Mouse (Mus musculus) liver (tissue): Measurements from ENCODE around the gene Prkag2.

Experiments used
- DNase-seq: peaks from one replicate; pipeline ENCODE4 v3.0.0-alpha.2; 2020; ENCODE audit warnings: mixed read lengths

Gene Prkag2

DNA sequence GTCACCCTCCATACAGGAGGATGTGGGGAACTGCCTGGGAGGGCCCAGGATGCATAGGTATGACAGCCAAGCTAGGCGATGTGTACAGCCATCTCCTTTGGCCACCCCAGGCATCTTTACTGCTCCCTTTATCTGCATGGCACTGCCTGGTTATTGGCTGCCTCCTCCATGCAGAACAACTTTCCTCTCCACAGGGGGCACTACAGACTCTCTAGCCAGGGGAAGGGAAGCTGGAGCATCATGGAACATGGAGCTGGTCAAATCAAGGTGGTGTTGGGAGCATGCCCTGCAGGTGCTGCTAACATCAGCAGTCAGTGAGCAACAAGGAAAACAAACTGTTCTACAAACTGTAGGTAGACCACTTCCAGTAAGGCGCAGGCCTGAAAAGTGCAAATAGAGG is 56.4 kb downstream of the Prkag2 start:
- DNase-seq: no peak

DNA sequence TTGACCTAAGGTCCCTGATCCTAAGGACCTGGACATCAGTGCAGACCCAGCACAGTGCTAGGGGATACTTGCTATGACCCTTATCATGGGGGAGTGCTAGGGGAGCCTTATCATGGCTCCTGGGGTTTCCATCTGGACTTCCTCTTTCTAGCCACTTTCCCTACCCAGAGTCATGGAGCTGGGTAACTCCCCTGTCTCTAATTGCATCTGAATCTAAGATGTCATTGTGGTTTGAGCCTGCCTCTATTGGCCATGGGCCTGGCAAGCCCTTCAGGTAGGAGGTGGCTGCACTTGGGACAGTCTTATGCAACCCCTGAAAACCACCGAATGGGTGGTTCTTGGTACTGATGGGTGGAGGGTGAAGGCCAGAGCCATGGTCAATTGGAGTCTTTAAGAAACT is 58.5 kb downstream of the Prkag2 start:
- DNase-seq: no peak

DNA sequence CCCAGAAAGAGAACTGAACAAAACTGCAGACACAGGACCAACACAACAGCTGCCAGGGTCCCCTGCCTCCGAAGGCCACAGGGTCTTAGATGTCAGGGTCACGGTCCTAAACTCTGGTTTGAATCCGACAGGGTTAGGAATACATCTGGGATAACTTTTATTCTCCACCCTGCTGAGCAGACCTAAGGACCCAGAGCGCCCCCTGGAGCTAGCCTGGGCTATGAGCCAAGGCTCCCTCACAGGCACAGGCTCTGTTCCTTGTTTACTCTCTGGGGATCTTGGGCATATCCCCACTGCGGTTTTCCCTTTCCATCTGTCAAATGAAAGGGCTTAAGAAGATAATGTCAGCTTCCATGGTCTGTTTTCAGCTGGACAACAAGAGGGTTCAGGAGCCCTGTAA is 59.1 kb downstream of the Prkag2 start:
- peak; percentile 55 for DNase-seq

DNA sequence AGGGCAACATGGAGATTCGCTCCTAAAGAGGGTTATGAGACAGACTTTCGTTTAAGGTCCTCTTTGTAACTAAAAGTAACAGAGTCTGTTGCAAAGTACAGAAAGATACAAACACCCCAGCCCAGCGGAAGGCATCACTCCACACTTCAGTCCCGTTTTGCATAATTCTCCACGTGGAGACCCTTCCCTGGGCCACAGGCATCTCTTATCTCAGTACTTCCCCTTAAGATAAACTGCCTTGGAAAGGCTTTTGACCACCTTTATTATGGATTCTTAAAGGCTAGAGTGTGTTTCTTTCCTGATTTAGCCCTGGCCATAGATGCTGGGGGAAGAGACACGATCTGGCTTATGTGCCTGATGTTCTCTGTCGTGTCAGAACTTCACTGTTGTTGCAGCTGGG is 59.5 kb downstream of the Prkag2 start:
- no peak for DNase-seq

DNA sequence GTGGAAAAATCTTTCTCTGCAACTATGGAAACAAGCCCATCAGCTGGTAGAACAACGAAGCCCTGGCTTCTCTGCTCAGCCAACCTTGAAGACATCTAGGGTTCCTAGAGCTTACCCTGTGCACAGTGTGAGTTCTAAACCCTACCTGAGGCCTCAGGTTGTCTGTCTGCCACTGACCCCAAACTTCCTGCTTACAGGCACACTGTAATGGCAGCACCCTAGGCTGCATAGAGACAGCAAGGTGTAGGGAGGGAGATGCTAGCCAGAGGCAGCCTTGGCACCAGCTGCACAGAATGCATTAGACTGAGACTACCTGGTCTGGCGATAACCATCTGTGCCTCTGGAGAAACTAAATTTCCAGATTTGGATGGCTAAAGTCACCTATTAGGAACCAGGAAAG is 61.6 kb downstream of the Prkag2 start:
- no peak for DNase-seq

DNA sequence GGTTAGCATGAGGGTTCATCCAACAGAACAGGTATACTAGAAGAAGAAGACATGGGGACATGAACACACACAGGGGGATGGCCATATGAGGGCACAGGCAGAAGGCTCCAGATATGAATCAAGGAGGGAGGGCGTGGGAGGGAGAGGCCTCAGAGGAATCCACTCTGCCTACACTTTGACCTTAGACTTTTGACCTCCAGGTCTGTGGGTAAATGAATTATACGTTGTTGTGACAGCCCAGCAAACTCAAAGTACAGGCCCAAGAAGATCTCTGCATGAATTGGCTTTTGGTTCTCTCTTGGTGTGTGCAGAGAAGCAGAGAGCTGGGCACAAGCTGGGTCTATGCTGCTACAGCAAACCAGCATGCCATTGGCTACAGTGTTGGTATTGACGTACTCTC is 65.1 kb downstream of the Prkag2 start:
- no peak for DNase-seq

DNA sequence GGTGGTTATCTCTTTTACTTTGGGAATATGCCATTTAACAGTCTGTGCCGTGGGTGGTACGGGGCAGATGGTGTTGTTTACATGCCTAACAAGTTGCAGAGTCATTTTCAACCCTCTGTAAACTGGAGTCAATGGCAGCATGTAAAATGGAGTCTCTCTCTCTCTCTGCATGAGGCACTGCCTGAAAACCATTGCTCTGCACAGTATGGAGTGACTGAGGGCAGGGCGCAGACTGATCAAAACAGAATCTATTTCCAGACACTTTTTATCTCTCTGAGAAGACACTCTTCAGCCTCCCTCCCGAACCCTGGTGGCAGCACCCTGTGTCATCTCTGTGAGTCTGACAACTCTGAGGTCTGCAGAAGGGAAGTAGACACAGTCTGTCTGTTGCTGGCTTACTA is 69.0 kb downstream of the Prkag2 start:
- DNase-seq: peak; percentile 21

DNA sequence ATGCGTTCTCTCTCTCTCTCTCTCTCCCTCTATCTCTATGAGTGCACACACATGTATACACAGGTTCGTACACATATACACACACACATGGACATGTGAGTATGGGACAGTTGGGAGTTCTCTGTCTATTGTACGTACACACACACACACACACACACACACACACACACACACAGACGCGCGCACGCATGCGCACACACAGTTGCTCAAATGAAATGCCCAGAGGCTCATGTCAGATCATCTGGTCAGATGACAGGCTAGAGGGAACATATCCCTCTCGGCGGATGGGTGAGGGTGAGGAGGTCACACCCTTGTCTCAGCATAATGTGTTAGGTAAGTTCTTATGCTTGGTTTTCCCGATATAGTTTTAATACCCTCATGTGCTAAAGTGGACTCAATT is 69.4 kb downstream of the Prkag2 start:
- no peak for DNase-seq

DNA sequence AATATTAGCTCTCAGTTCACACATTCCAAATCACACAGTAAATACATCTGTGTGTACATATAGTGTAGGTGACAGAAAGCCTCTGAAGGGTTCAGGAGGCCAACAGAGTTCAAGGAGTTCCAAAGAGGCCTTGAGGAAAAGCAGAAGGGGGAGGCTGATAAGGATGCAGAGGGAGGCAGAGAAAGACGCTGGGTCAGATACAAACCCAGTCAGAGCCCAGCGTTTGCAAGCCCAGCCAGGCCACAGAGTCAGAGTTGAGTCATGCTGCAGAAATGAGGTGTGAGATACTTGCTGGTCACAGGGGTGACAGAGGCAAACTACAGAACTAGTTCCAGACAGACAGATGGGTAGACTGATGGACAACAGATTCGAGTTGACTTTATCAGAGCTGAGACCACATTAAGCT is 70.2 kb downstream of the Prkag2 start:
- DNase-seq: peak; percentile 67

DNA sequence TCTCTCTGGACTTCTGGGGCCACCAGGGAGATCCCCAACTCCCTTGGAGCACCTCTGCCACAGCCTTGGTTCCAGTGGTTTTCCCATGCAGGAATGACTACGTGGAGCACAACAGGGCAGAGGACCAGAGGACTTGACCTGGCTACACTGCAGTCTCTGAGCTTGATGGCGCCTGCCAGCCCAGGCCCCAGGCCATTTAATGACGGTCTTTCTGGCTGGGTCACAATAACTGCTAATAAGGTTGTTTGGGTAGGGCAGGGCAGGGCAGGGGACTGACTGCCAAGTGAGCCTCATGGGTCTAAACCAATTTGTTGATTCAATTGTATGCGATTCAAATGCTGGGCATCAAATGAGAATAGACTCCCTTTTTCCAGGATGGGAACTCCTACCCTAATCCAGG is 72.8 kb downstream of the Prkag2 start:
- no peak for DNase-seq

DNA sequence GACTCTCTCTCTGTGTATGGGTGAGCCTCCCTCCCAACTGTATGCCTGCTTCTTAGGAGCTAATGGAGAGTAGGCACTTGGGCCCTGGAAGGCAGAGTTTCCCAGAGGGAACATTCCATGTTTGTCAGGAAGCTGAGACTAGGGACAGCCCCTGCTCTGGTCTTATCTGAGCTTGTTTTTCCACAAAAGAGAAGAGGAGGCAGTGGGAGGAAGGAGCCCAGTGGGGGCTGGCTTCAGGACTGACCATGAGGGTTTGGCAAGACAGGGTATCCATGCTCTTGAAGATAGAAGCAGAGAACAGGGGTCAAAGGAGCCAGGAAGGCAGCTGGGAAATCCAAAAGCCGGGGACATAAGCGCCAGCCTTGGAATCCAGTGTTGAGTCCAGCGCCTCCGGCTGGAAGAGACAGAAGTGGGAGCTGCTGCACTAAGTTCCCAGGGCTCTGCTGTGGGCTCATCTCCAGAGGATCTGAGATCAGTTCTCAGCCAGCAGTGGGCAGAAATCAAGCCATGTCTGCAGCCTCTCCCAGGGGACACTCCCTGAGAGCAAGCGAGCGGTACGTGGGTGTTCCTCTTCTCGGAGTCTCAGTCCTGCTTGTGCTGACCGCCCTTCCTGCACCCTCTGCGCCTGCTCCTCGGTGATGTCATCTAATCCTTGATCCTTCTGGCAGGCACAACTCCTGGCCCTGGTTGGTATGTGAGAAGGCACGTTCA is 75.0 kb downstream of the Prkag2 start:
- DNase-seq: no peak

DNA sequence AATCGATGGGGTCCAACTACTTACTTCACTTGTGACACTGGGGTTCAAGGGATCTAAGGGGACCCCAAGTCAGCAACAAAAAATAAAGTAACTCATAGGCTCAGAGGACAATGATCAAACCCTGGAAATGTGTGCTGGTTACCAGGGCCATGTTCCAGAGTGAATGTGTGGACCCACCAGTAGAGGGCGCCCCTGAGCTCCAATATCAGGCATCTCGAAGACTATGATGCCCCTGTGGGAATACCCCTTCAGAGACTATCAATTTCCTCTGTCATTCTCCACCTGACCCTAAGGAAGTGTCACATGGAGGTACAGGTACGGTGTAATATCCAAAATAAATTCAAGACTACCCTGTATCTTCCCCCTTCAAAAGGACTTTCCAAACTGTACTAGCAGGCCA is 77.5 kb downstream of the Prkag2 start:
- peak; percentile 64 for DNase-seq

DNA sequence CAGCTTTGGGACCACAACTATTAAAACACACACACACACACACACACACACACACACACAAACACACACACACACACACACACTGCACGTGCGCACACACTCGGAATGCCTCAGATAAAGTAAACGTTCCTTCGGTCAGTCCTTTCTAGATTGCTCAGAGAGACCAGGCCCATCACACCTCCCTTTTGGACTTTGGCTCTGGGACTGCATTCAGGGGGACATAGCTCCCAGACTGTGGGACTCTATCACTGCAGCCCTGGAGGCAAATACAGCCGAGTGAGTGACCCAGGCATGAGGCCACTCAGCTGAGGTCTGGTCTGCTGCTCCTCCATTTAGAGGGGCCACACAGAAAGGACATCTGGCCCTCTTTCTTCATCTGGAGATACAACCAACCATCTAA is 81.2 kb downstream of the Prkag2 start:
- DNase-seq: no peak

DNA sequence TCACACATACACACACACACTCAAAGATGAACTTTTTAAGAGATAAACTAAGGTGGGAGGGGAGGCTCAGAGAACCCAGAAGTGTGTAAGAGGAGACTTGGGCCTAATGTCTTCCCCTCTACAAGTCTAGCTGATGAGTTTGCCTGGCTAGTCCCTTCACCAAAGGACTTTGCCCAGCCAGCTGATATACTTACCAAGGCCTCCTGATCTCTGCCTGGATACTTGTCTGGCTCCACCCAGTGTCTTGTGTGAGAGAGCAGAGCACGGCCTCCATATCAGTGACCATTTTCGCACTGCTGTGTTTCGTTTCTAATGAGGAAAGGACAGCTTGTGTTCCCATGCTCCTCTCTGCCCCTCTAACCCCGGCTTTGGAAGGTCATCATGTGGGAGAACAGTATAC is 88.3 kb downstream of the Prkag2 start:
- no peak for DNase-seq

DNA sequence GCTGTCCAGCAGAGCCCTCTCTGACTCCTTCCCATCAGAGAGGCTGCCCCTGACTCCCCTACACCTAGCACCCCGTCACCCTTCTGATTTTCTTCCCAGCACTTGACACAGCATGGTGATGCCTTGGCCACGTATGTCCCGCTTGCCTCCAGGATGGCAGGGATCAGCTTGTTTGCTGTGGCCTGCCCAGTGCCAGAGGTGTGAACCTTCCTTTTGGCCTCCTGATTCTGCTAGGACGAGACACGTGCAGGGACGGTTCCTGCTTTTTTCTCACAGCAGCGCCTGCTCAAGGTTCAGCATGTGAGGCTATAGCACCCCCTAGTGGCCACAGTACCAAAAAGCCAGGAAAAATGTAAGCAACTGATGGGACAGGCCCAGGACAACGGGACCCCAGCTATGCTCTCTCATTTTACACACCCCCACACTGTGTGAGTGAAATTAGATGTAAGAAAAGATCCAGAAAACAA is 89.4 kb downstream of the Prkag2 start:
- peak; percentile 82 for DNase-seq

DNA sequence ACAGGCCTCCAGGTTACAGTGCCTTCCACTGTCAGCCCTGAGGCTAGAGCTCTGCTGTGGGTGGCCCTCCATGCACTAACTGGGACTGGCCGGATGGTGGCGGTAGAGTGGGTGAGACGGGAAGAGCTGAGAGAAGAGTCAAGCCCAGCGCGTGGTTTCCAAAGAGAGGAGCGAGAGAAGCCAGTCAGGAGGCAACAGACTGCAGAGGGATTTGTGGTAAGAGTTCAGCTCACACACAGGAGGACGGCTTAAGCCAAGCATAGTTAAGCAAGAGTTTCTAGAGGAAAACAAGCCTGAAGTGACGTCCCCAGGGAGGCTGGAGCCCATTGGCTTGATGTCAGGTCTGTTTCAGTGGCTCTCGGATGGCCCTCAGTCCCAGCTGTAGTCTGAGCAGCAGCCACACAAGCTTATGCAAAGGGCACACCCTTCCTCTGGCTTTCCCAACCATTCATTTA is 90.0 kb downstream of the Prkag2 start:
- peak; percentile 85 for DNase-seq

DNA sequence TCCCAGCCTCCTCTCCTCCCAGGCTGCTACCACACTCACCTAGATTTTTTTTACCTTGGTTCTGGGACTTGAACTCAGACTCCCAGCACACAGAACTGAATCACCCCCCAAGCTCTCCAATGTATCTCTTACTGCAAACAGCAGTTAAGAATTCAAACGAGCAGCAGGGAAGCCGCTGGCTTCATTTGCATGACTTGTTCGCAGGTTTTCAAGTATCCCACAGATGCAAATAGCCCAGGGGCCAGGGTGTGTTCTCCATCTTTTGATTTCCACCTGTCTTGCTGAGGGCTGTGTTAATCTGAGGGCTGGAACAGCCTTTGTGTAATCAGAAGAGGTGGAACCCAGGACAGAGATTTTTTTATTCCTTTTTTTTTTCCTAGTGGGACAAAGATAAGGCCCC is 90.7 kb downstream of the Prkag2 start:
- DNase-seq: no peak

DNA sequence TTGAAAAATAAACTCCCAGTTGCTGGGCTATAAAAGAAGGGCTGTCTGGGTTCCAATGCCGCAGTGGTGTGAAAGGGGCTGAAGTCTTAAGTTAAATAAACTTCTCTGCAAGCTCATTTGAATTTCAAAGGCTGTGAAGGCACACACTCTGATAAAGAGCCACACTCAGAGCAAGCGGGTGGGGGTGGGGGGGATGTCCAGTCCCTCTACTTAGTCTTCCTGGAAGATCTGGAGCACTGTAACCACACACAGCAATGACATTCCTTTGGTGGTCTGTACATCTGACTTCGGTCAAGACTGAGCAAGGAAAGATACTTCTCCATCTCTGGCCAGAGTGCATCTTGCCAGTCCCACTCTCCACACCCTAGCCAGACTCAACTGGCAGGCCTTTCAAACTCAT is 91.5 kb downstream of the Prkag2 start:
- no peak for DNase-seq

DNA sequence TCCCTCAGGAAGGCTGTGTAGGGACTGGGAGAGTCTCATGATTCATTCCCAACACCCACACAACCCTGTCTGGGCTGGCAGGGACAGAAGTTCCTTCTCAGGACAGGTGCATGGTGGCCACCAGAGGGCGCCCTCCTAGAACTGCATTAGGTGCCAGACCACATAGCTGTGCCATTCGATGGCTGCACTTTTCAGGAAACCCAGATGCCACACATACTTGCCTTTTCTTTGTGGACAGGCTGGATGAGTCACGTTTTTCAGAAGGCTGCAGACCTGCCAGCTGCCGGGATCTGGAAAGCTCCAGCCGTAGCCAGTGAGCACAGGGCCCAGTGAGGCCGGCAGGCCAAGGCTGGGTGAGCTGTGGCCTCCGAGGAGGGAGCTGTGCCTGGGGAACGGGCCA is 93.6 kb downstream of the Prkag2 start:
- peak; percentile 78 for DNase-seq

DNA sequence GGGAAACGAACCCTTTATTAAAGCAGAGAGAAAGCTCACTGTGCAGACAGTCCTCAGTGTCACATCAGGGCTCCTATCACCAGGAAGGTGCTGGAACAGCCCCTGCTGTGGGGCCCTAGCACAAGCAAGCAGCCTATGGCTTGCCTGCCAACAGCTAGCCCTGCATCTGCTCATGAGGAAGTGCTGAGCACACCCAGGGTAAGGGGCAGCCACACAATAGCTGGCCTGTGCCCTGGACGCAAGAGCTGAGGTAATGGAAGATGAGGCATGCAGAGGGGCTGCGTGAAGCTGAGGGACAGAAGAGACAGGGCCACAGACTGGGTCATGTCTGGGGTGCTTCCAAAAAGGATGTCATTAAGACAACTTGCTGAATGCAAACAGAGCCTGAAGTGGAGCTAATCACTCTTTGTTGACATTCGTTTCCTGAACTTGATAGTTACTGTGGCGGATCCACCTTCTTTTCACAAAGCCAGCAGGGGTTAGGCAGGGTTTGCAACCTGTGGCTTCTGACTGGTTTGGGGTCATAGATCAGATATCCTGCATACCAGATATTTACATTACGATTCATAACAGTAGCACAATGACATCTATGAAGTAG is 94.8 kb downstream of the Prkag2 start:
- DNase-seq: peak; percentile 21

DNA sequence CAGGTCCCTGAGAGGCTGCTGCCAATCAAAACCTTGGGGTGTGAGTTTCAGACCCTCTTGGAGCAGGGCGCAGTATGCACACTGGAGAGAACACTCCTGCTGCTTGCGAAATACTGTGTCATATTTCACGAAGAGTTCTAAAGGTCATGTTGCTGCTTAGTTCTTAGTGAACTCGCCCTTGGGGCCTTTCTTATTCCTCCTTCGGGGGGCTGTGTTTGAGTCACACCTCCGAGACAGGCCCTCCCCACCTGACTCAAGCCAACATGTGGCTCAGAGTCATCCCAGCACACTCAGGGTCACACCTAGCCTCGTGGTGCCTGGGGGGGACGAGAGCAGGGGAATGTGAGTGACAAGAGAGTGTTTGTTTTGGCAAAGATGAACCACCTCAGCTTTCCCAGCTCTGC is 99.0 kb downstream of the Prkag2 start:
- DNase-seq: no peak

DNA sequence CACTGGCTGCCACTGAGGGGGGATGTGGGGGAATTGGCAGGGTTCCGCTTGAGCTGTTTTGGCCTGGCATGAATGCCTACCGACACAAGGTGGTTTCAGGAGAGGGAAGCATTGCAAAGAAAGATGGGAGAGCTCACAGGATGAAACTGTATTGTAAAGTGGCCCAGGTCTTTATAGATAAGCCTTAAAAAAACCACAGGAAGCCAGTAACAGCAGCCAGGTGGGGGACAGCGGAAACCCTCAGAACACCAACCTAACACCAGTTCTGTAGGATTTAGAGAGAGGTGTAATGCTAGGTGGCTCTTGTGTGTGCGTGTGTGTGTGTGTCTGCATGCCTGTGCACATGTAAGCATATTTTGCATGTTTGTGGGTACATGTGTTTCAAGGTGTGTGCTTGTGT is 101.1 kb downstream of the Prkag2 start:
- DNase-seq: no peak

DNA sequence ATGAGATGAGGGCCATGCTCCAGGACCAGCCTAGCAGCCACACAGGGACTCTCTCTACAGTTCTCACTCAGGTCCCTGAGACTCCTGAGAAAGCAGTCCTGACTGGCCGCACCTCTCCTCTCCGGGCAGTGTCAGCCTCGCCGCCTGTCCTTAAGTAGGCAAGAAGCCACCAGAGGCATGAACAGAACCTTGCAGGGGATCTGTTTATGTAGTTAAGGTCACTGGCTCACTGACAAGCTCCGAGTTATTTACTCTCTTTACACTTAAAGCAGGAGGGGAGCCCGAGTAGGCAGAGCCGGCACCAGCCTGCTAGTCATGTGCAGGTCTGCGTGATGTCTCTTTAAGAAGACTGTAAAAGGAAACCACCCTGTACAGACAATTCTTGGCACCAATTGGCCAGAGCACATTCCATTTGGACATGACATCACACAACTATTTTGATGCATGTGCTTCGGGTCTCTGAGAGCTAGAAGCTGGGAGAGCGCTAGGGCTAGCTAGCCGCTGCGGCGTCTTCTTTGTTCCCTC is 104.8 kb downstream of the Prkag2 start:
- DNase-seq: no peak

DNA sequence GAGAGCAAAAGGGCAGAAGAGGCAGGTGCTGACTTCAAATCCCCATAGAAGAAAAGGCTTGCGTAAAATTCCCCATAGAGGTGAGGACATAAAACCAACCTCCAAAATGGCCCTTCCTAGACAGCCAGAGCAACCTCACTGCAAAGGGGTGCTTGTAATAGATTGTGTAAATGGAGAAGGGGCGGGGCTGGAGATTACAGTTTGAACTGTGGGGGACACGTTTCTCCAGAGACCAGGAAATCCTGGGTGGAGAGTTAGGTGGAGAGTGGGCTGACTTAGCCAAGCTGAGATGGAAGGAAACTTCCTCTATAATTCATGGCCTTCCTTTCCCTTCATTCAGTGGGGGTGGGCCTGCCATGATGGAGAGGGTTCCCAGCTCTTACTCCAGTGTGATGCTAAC is 107.3 kb downstream of the Prkag2 start:
- DNase-seq: no peak

DNA sequence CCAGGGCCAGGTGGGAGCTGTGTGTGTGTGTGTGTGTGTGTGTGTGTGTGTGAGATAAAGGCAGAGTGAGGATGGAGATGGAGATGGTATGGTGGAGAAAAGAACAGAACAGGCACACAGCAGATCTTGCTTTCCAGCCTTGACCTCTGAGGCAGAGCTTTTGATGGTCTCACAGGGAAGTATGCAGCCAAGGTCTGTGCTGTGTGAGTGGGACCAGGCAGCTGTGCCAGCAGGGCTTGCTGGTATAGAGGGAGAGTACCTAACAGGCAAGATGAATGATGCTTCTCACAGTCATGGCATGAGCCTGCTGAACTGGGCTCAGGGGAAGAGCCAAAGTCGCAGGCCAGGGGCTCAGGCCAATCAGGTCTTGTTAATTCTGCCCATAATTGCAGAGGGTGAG is 108.9 kb downstream of the Prkag2 start:
- DNase-seq: no peak
